ENCODE assay signal across 9 mouse cellular contexts in genomic region chr12:80017376-80017929, GRCm38 (mm10).
DNase-seq lines count a peak whose midpoint lies in the region; ATAC-seq lines count a peak whose summit lies in the region.
"Had no signal": no experiment of that assay in that cellular context is flagged by ENCODE, and none has a peak within 500 bp of the region (broad histone marks: within the 10 kb centered on the region; RNA-seq: fewer than 3 reads in every experiment).

No protein-coding gene starts in this region.

- DNase-seq in CD4-positive helper T cell, adult 2 months (ENCODE audit: low read depth, low spot score): peak; percentile 55
- DNase-seq in CD4-positive, CD25-positive, alpha-beta regulatory T cell, adult 2 months (ENCODE audit: low read depth, low spot score): peak; percentile 36
- no peak for DNase-seq in testis, postnatal 14 days (ENCODE audit: low spot score)
- no peak for DNase-seq in hindbrain, embryonic 14.5 days (ENCODE audit: low spot score)
- DNase-seq: cerebellum, adult 11-12 months had no signal

- no peak overlapping the region for H3K9ac ChIP-seq in intestine, embryonic 16.5 days (ENCODE audit: low read depth, low read length)
- H3K9ac ChIP-seq in intestine, embryonic 15.5 days: no peak overlapping the region
- no peak overlapping the region for H3K9ac ChIP-seq in limb, embryonic 12.5 days (replicated peaks)
- no peak overlapping the region for H3K9ac ChIP-seq in hindbrain, embryonic 14.5 days
- H3K9ac ChIP-seq: midbrain, embryonic 15.5 days had no signal

- H3K4me2 ChIP-seq in intestine, embryonic 16.5 days (ENCODE audit: low read depth, low read length): no peak overlapping the region
- no peak overlapping the region for H3K4me2 ChIP-seq in intestine, embryonic 15.5 days (replicated peaks)
- no peak overlapping the region for H3K4me2 ChIP-seq in limb, embryonic 12.5 days
- no peak overlapping the region for H3K4me2 ChIP-seq in hindbrain, embryonic 14.5 days (replicated peaks)
- H3K4me2 ChIP-seq: midbrain, embryonic 15.5 days had no signal

- 0 out of 2 replicates have a peak, but pooled peaks have one; percentile 16 for ATAC-seq in intestine, embryonic 16.5 days
- no peak for ATAC-seq in intestine, embryonic 15.5 days
- ATAC-seq in limb, embryonic 12.5 days (ENCODE audit: insufficient number of reproducible peaks, insufficient read depth, low FRiP score, low TSS enrichment, low read depth): no peak
- ATAC-seq in hindbrain, embryonic 14.5 days (ENCODE audit: low FRiP score): no peak
- ATAC-seq: midbrain, embryonic 15.5 days had no signal

- no peak overlapping the region for H3K27ac ChIP-seq in intestine, embryonic 16.5 days (ENCODE audit: low read length)
- no peak overlapping the region for H3K27ac ChIP-seq in intestine, embryonic 15.5 days
- peak overlapping the region; percentile 57; the same call in 1 of the 2 replicates for H3K27ac ChIP-seq in limb, embryonic 12.5 days
- no peak overlapping the region for H3K27ac ChIP-seq in hindbrain, embryonic 14.5 days
- H3K27ac ChIP-seq: midbrain, embryonic 15.5 days had no signal

- no peaks in the 10 kb centered on the region for H3K36me3 ChIP-seq in intestine, embryonic 16.5 days (ENCODE audit: control insufficient read depth, insufficient read depth, low read length)
- no peaks in the 10 kb centered on the region for H3K36me3 ChIP-seq in intestine, embryonic 15.5 days
- no peaks in the 10 kb centered on the region for H3K36me3 ChIP-seq in limb, embryonic 12.5 days
- no peaks in the 10 kb centered on the region for H3K36me3 ChIP-seq in hindbrain, embryonic 14.5 days (replicated peaks; ENCODE audit: control insufficient read depth, insufficient read depth)
- H3K36me3 ChIP-seq: midbrain, embryonic 15.5 days had no signal

- peaks cover 22% of the 10 kb centered on the region for H3K4me1 ChIP-seq in intestine, embryonic 16.5 days (ENCODE audit: control insufficient read depth, insufficient read depth, low read length)
- peaks cover 25% of the 10 kb centered on the region for H3K4me1 ChIP-seq in intestine, embryonic 15.5 days (replicated peaks)
- peaks cover 65% of the 10 kb centered on the region for H3K4me1 ChIP-seq in limb, embryonic 12.5 days (replicated peaks)
- peaks cover 37% of the 10 kb centered on the region for H3K4me1 ChIP-seq in hindbrain, embryonic 14.5 days (replicated peaks; ENCODE audit: control insufficient read depth, insufficient read depth, low read length)

- no peak overlapping the region for H3K4me3 ChIP-seq in intestine, embryonic 16.5 days (ENCODE audit: low read length)
- no peak overlapping the region for H3K4me3 ChIP-seq in intestine, embryonic 15.5 days (replicated peaks)
- H3K4me3 ChIP-seq in limb, embryonic 12.5 days (replicated peaks): no peak overlapping the region
- no peak overlapping the region for H3K4me3 ChIP-seq in hindbrain, embryonic 14.5 days (replicated peaks; ENCODE audit: low read length)
- H3K4me3 ChIP-seq: midbrain, embryonic 15.5 days had no signal

- H3K9me3 ChIP-seq in intestine, embryonic 16.5 days (ENCODE audit: control insufficient read depth, low read length): no peaks in the 10 kb centered on the region
- H3K9me3 ChIP-seq in intestine, embryonic 15.5 days: no peaks in the 10 kb centered on the region
- H3K9me3 ChIP-seq in limb, embryonic 12.5 days: no peaks in the 10 kb centered on the region
- no peaks in the 10 kb centered on the region for H3K9me3 ChIP-seq in hindbrain, embryonic 14.5 days (ENCODE audit: control insufficient read depth, low read length)
- H3K9me3 ChIP-seq: midbrain, embryonic 15.5 days had no signal

- WGBS in intestine, embryonic 16.5 days: 78% methylated on average over 8 of the region's 8 CpGs
- WGBS in intestine, embryonic 15.5 days: 76% methylated on average over 8 of the region's 8 CpGs
- WGBS in limb, embryonic 12.5 days: 73% methylated on average over 8 of the region's 8 CpGs
- WGBS in hindbrain, embryonic 14.5 days: 83% methylated on average over 8 of the region's 8 CpGs

- no peaks in the 10 kb centered on the region for H3K27me3 ChIP-seq in intestine, embryonic 16.5 days (replicated peaks; ENCODE audit: control insufficient read depth, insufficient read depth, low read length)
- H3K27me3 ChIP-seq in intestine, embryonic 15.5 days (replicated peaks): no peaks in the 10 kb centered on the region
- no peaks in the 10 kb centered on the region for H3K27me3 ChIP-seq in limb, embryonic 12.5 days
- H3K27me3 ChIP-seq in hindbrain, embryonic 14.5 days (ENCODE audit: control insufficient read depth, insufficient read depth, low read length): no peaks in the 10 kb centered on the region
- H3K27me3 ChIP-seq: midbrain, embryonic 15.5 days had no signal

Comparison
In these comparisons a context has a peak if more than half of its experiments do, and no peak if none do; other contexts are left out.
1. DNase-seq: peak in CD4-positive helper T cell, adult 2 months (single experiment) and CD4-positive, CD25-positive, alpha-beta regulatory T cell, adult 2 months (single experiment); none in testis, postnatal 14 days (single experiment) and hindbrain, embryonic 14.5 days (single experiment).